In genomic region chr4:139702914-139703313, GRCm38 (mm10) we compare ENCODE assay signal across 23 mouse cellular contexts. TPM values are rescaled to one million over a fixed set of nuclear protein-coding genes. Genes with fewer than 3 reads are reported as not detected.
DNase-seq lines count a peak whose midpoint lies in the region; ATAC-seq lines count a peak whose summit lies in the region.
"Had no signal": no experiment of that assay in that cellular context is flagged by ENCODE, and none has a peak within 500 bp of the region (broad histone marks: within the 10 kb centered on the region; RNA-seq: fewer than 3 reads in every experiment).

No protein-coding gene starts in this region.

- no peaks in the 10 kb centered on the region for H3K9me3 ChIP-seq in midbrain, embryonic 11.5 days (ENCODE audit: control insufficient read depth, low read length)
- no peaks in the 10 kb centered on the region for H3K9me3 ChIP-seq in midbrain, embryonic 15.5 days
- H3K9me3 ChIP-seq in forebrain, embryonic 16.5 days (ENCODE audit: control insufficient read depth, low read length), result 0 out of 2 replicates have a peak, but pooled peaks cover 2% of the 10 kb centered on the region
- no peaks in the 10 kb centered on the region; the same call in 1 of the 2 replicates for H3K9me3 ChIP-seq in forebrain, embryonic 13.5 days (replicated peaks)
- H3K9me3 ChIP-seq: embryonic facial prominence, embryonic 10.5 days; embryonic facial prominence, embryonic 12.5 days had no signal

- DNase-seq in midbrain, embryonic 11.5 days (ENCODE audit: low spot score, missing footprints), result peak; percentile 31
- peak; percentile 9 for DNase-seq in Muller cell, postnatal 12 days (ENCODE audit: inconsistent ontology term)
- DNase-seq: adrenal gland, adult 8-10 months; adrenal gland, postnatal 14 days; adrenal gland, postnatal 36 days; cerebellum, adult 11-12 months; cerebellum, adult 2 months; cerebellum, adult 9-10 months; cerebellum, postnatal 10 days; cerebellum, postnatal 25 days; forebrain, postnatal 0 days had no signal

- no peak overlapping the region for H3K4me2 ChIP-seq in midbrain, embryonic 11.5 days
- H3K4me2 ChIP-seq in midbrain, embryonic 15.5 days, result no peak overlapping the region
- no peak overlapping the region for H3K4me2 ChIP-seq in forebrain, embryonic 16.5 days (ENCODE audit: low read length)
- H3K4me2 ChIP-seq in forebrain, embryonic 13.5 days, result no peak overlapping the region
- H3K4me2 ChIP-seq: embryonic facial prominence, embryonic 12.5 days had no signal

- no peak overlapping the region for H3K9ac ChIP-seq in midbrain, embryonic 11.5 days (ENCODE audit: low read length)
- no peak overlapping the region for H3K9ac ChIP-seq in midbrain, embryonic 15.5 days
- H3K9ac ChIP-seq in forebrain, embryonic 16.5 days (replicated peaks; ENCODE audit: low read depth, low read length), result no peak overlapping the region
- no peak overlapping the region for H3K9ac ChIP-seq in forebrain, embryonic 13.5 days
- H3K9ac ChIP-seq: embryonic facial prominence, embryonic 12.5 days; forebrain, postnatal 0 days had no signal

- ATAC-seq in midbrain, embryonic 11.5 days (ENCODE audit: low FRiP score), result no peak
- ATAC-seq in midbrain, embryonic 15.5 days (replicated peaks), result no peak
- ATAC-seq in forebrain, embryonic 16.5 days, result no peak
- no peak for ATAC-seq in forebrain, embryonic 13.5 days
- ATAC-seq: activated CD4-positive, CD25-positive, alpha-beta regulatory T cell, adult 4 months; CD4-positive, CD25-positive, alpha-beta regulatory T cell, adult 4 months; forebrain, embryonic 14.5 days; forebrain, postnatal 0 days had no signal

- no peaks in the 10 kb centered on the region for H3K36me3 ChIP-seq in midbrain, embryonic 11.5 days (ENCODE audit: control insufficient read depth, insufficient read depth, low read length)
- H3K36me3 ChIP-seq in midbrain, embryonic 15.5 days (replicated peaks), result no peaks in the 10 kb centered on the region
- no peaks in the 10 kb centered on the region for H3K36me3 ChIP-seq in forebrain, embryonic 16.5 days (ENCODE audit: control insufficient read depth, insufficient read depth)
- no peaks in the 10 kb centered on the region for H3K36me3 ChIP-seq in forebrain, embryonic 13.5 days (ENCODE audit: poor library complexity, severe bottlenecking)
- H3K36me3 ChIP-seq: embryonic facial prominence, embryonic 10.5 days; embryonic facial prominence, embryonic 12.5 days; G1E had no signal

- H3K4me3 ChIP-seq in midbrain, embryonic 11.5 days (ENCODE audit: low read depth, low read length), result no peak overlapping the region
- H3K4me3 ChIP-seq in midbrain, embryonic 15.5 days, result no peak overlapping the region
- H3K4me3 ChIP-seq in forebrain, embryonic 16.5 days (replicated peaks; ENCODE audit: low read length), result no peak overlapping the region
- H3K4me3 ChIP-seq in forebrain, embryonic 13.5 days, result no peak overlapping the region
- H3K4me3 ChIP-seq: embryonic facial prominence, embryonic 10.5 days; embryonic facial prominence, embryonic 12.5 days had no signal

- WGBS in midbrain, embryonic 11.5 days, result 74% methylated on average over 4 of the region's 4 CpGs
- WGBS in midbrain, embryonic 15.5 days, result 75% methylated on average over 4 of the region's 4 CpGs
- WGBS in forebrain, embryonic 16.5 days, result 77% methylated on average over 4 of the region's 4 CpGs
- 70% methylated on average over 4 of the region's 4 CpGs for WGBS in forebrain, embryonic 13.5 days

- H3K4me1 ChIP-seq in midbrain, embryonic 11.5 days (ENCODE audit: control insufficient read depth, insufficient read depth, low read length), result peaks cover under 1% of the 10 kb centered on the region
- 0 out of 2 replicates have a peak, but pooled peaks cover under 1% of the 10 kb centered on the region for H3K4me1 ChIP-seq in midbrain, embryonic 15.5 days
- no peaks in the 10 kb centered on the region; the same call in 1 of the 2 replicates for H3K4me1 ChIP-seq in forebrain, embryonic 16.5 days (replicated peaks; ENCODE audit: control insufficient read depth, insufficient read depth, low read length)
- peaks cover under 1% of the 10 kb centered on the region for H3K4me1 ChIP-seq in forebrain, embryonic 13.5 days

- no peaks in the 10 kb centered on the region for H3K27me3 ChIP-seq in midbrain, embryonic 11.5 days (ENCODE audit: control insufficient read depth, insufficient read depth, low read length)
- H3K27me3 ChIP-seq in midbrain, embryonic 15.5 days (replicated peaks), result peaks cover under 1% of the 10 kb centered on the region; the same call in 1 of the 2 replicates
- H3K27me3 ChIP-seq in forebrain, embryonic 16.5 days (replicated peaks; ENCODE audit: control insufficient read depth, insufficient read depth, low read length), result no peaks in the 10 kb centered on the region
- H3K27me3 ChIP-seq in forebrain, embryonic 13.5 days, result no peaks in the 10 kb centered on the region

- H3K27ac ChIP-seq in midbrain, embryonic 11.5 days (ENCODE audit: low read depth, low read length), result no peak overlapping the region
- no peak overlapping the region for H3K27ac ChIP-seq in midbrain, embryonic 15.5 days
- H3K27ac ChIP-seq in forebrain, embryonic 16.5 days (ENCODE audit: low read length), result no peak overlapping the region
- no peak overlapping the region for H3K27ac ChIP-seq in forebrain, embryonic 13.5 days
- H3K27ac ChIP-seq: embryonic facial prominence, embryonic 10.5 days; embryonic facial prominence, embryonic 12.5 days had no signal

RNA-seq across cellular contexts. Expression of gene Tas1r2, which starts 49.6 kb away (rescaled TPM):
- polyA plus RNA-seq in midbrain, embryonic 11.5 days (2014; fragmentation: Nextera tagmentation; extraction: Ambion mirVana), result not detected in 2 replicates
- not detected in 2 replicates for polyA plus RNA-seq in midbrain, embryonic 15.5 days (2015; fragmentation: Nextera tagmentation; extraction: Ambion mirVana)
- polyA plus RNA-seq in forebrain, embryonic 16.5 days (2015; fragmentation: Nextera tagmentation; extraction: Ambion mirVana), result not detected in 2 replicates
- polyA plus RNA-seq in forebrain, embryonic 13.5 days (2015; fragmentation: Nextera tagmentation; extraction: Ambion mirVana), result not detected in 2 replicates
- polyA plus RNA-seq: activated CD4-positive, CD25-positive, alpha-beta regulatory T cell, adult 4 months; CD4-positive, CD25-positive, alpha-beta regulatory T cell, adult 4 months; cerebellum, adult 2 months; cortical plate, adult 2 months; embryonic facial prominence, embryonic 10.5 days; embryonic facial prominence, embryonic 12.5 days; embryonic facial prominence, embryonic 14.5 days; forebrain, embryonic 11.5 days; forebrain, embryonic 14.5 days; forebrain, postnatal 0 days; G1E had no signal
